Mouse (Mus musculus): ENCODE measurements at regions not wholly inside any gene's neighbourhood (a gene's known extent, or its start where the extent isn't known, plus 50 kb on each side); places are given as distances from the start of the nearest gene placed in this dataset.

DNA sequence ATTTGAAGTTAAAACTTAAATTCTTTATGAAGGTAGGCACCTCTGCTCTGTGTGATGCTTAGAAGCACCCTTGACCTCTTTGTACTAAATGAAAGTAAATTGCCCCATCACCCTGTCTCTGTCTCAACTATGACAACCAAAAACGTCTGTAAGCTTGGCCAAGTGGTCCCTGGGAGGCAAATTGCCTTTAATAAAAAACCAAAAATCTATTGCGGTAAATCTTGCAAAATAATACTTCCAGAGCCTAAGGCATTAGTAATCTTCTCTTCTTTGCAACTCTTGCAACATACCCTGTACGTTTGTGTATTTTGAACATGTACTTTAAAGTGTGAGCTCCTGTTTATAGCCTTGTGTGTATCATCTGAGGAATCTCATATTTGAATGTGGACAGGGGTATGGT, 77.4 kb upstream of the Kcnj16 start:
- ATAC-seq (no peak), DNase-seq (no peak)
- no peak for TF ChIP-seq CTCF (IDR thresholded peaks at IDR 0.05; ENCODE audit: low read depth)
- no peak for TF ChIP-seq EP300 (IDR thresholded peaks at IDR 0.05; ENCODE audit: low read depth)
- Histone ChIP-seq H3K27ac (ENCODE audit: low read depth) (no peak overlapping the region), H3K36me3 (replicated peaks; ENCODE audit: insufficient read depth, low read length) (no peaks in the 10 kb centered on the region), H3K4me1 (ENCODE audit: insufficient read depth) (no peaks in the 10 kb centered on the region), H3K4me3 (ENCODE audit: low read depth, low read length) (no peak overlapping the region), H3K27me3 (ENCODE audit: insufficient read depth, low read length) (no peaks in the 10 kb centered on the region), H3K9ac (replicated peaks) (no peak overlapping the region), H3K4me2 (ENCODE audit: low read depth, low read length) (no peak overlapping the region), H3K9me3 (ENCODE audit: low read length) (no peaks in the 10 kb centered on the region)
- 59% methylated on average over 3 of the region's 3 CpGs for WGBS (ENCODE audit: insufficient replicate concordance)

GRCm38 (mm10) chr11:110902918-110903317, 64.9 kb upstream of the Kcnj16 start:
- DNase-seq (no peak), ATAC-seq (no peak)
- no peaks in the 10 kb centered on the region for H3K36me3 ChIP-seq (replicated peaks; ENCODE audit: insufficient read depth, low read length)
- no peak overlapping the region for H3K4me2 ChIP-seq (ENCODE audit: low read depth, low read length)
- TF ChIP-seq CTCF (IDR thresholded peaks at IDR 0.05; ENCODE audit: low read depth) = no peak
- no peak for TF ChIP-seq EP300 (IDR thresholded peaks at IDR 0.05; ENCODE audit: low read depth)
- H3K9me3 ChIP-seq (ENCODE audit: low read length) = no peaks in the 10 kb centered on the region
- no peak overlapping the region for H3K9ac ChIP-seq (replicated peaks)
- H3K4me3 ChIP-seq (ENCODE audit: low read depth, low read length) = no peak overlapping the region
- no peak overlapping the region for H3K27ac ChIP-seq (ENCODE audit: low read depth)
- H3K4me1 ChIP-seq (ENCODE audit: insufficient read depth) = no peaks in the 10 kb centered on the region
- H3K27me3 ChIP-seq (ENCODE audit: insufficient read depth, low read length) = no peaks in the 10 kb centered on the region
- WGBS (ENCODE audit: insufficient replicate concordance) = 69% methylated on average over 6 of the region's 6 CpGs

All from liver, postnatal 0 days (tissue).